Mouse (Mus musculus) thymus, adult 18-20 months (tissue): Measurements from ENCODE around the gene Tubgcp2.

Experiments used
- DNase-seq, 2 experiments: peaks; one replicate each; pipeline ENCODE4 v3.0.0; 2022; ENCODE audit warnings: mixed read lengths in 2 of 2

Gene Tubgcp2

DNA sequence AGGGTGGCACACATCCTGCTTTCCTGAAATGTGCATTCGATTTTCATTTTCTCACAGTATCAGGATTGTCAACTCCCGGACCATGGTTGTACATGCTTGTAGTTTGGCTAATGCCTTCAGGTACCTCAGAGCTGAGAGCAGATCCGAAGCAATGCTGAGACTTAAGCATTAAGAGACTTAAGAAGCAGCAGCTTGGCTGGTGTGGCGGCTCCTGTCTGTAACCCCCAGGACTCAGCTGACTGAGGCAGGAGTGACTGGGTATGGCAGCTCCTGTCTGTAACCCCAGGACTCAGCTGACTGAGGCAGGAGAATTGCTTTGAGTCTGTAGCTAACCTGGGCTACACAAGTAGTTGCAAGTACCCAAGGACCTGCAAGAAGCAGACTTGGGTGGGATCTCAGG lies 9.1 kb upstream of the Tubgcp2 start:
- DNase-seq, result no peak

DNA sequence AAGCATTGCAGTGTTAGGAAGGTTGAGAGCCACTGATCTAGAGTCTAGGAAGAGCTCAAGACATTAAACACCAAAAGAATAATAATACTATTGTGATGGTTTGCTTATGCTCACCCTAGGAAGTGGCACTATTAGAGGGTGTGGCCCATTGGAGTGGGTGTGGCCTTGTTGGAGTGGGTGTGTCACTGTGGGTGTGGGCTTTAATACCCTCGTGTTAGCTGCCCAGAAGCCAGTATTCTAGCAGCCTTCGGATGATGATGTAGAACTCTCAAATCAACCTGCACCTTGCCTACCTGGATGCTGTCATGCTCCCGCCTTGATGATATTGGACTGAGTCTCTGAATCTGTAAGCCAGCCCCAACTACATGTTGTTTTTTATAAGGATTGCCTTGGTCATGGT lies 6.3 kb upstream of the Tubgcp2 start:
- no peak for DNase-seq

DNA sequence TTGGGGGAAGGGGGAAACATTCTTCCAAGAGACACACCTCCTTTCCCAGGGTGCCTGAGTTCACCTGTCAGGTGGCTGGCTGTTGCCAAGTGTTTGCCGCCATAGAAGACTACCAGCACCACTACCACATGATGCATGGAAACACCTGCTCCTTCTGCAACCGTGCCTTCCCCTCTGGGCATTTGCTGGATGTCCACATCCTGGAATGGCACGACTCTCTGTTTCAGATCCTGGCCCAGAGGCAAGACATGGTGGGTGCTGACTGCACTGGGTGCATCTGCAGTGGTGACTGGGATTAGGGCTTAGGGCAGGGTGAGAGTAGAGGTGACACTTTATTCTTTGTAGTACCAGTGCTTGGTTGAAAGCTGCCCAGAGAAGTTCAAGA lies 694 bp upstream of the Tubgcp2 start:
- no peak for DNase-seq

DNA sequence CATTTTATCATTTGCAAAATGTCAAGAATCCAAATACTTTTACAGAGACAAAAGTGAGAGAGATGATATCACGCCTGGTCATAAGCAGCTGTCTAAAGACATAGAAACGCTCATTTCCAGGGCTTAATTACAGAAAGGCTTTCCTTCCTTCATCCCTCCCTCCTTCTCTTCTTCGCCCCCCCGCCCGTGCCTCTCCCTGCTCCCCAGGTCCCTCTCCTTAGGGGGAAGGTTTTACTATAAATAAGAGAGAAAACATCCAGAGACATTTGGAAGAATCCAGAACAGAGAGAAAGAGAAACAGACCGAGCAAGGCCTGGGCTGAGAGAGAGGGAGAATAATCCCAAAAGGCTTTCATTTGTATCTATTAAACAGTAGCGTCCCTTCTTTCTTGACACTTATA lies 1.0 kb downstream of the Tubgcp2 start:
- DNase-seq, result no peak

DNA sequence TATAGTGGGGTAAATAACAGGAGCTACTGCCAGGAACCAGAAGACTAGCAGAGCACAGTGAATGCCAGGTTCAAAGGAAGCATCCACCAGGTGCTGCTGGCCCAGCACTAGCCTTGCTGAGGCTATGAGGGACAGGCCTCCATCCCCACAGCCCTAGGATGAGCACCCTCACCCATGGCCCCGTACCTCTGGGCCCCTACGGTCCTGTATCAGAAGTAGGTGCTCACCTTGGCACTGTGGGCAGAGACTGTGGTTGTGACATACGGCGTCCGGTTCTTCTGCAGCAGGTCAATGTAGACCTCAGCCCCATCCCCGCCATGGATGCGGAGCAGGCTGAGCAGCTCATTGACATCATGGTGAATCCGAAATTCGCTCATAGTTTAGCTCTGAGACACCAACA lies 3.1 kb downstream of the Tubgcp2 start:
- DNase-seq, result no peak

DNA sequence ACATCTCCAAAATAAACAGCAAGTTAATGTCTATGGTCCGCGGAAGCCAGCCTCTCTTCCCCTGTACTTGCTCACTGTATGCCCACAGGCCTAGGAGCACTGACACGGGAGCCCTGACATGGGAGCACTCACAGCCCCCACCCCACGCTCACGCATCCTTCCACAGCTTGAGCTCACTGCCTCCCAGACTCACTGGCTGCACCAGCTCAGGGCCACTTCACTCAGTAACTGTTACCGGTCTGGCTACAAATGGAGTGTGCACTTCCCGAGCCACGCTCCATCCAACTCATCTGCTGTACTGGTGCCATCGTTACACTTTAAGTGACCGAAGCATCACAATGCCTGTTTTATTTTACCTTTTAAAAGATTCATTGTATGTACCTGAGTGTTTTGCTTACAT lies 4.1 kb downstream of the Tubgcp2 start:
- DNase-seq, result no peak

DNA sequence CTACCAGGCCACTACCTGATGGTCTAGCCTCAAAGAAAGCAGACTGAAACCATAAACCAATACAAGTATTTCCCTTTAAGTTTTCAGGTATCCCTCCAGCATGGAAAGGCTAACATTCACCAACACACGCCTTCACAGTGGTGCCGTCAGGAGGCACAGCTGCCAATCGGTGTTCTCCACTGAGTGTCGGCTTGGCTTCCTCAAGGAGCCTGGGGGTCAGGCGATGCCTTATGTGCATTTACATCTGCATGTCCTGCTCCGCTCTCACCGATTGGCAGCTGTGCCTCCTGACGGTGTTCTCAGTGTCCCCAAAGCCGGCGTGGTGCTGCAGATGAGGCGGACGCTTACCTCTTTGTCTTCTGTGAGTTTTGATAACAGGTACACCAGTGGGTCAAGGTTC lies 4.7 kb downstream of the Tubgcp2 start:
- DNase-seq, result no peak

DNA sequence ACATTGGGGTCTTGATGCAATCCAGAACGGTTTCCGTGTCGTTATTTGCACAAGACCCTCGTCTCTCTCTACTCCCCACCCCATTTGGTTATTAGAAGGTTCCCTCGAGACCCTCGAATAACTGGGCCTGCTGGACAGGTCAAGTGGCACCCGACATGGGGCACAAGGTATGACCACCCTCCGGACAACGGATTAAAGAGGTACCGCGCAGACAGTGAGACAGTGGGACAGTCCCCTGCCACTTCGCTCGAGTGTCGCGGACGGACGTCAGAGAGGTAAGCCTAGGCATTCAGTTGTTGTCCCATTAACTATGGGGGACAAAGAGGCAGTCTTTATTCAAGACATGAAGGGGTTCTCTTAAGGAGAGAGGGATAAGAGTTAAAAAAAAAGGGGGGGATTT lies 25.1 kb downstream of the Tubgcp2 start:
- no peak for DNase-seq

DNA sequence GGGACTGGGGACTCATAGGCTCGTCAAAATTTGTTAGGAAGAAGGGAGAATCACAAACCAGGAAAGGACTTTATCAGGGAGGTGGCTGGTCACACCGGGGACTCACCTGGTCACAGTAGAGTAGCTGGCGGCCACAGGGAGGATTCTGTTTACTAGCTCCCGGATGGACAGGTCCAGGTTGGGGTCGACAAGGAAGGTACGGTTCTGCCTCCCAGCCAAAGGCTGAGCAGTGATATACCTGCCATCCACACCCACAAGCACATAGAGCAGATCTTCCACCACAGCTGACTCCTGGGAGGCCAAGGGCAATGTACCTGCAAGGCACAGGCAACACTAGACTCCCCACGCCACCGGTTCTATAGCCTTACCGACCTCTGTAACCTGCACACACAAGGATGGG lies 28.7 kb downstream of the Tubgcp2 start:
- no peak for DNase-seq

DNA sequence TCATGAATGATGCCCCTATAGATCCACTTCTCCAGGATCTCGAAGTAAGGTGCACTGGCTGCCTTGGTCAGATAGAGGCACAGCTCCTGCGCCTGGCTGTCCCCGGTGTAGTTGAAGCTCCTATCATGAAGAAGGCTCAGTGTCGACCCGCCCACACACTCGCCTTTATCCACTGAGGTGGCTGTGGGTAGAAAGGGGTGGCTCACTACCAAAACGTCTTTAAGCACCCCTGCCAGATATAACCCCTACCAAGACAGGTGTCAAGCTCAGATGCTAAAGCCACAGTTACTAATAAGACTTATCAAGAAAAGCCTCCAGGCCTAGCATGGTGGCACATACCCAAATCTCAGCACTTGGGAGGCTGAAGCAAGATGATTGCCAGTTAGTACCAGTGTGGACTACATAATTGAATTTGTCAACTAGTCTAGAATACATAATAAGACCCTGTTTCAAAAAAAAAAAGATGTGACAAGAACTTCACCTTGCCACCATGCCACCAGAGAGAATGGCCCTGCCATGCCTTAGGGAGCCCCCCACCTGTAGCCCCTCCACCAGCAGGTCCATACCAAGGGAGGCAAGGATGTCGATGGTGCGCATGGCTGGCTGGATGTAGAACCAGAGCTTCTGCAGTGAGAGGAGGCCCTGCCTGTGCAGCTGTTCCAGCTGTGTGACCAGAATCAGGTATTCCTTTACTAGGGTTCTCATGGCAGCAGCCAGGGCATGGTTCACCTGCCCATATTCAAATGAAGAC lies 29.4 kb downstream of the Tubgcp2 start:
- DNase-seq, result no peak

DNA sequence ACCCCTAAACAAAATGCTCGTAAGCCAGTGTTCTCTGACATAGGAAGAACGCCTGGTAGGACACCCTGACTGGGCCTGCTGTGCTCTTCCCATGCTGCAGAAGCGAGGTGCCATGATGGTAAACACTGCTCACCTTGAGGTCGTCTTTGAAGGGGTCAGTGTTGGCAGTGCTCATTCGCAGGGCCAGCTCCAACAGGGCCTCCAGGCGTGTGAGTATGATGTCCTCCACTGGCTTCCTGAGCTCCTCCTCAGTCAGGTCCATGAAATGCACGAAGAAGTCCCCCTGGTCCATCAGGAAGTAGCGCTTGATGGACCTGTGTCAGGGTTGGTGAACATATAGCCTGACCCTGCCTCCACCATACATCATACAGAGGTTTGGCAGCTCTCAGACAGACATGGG lies 31.8 kb downstream of the Tubgcp2 start:
- no peak for DNase-seq

DNA sequence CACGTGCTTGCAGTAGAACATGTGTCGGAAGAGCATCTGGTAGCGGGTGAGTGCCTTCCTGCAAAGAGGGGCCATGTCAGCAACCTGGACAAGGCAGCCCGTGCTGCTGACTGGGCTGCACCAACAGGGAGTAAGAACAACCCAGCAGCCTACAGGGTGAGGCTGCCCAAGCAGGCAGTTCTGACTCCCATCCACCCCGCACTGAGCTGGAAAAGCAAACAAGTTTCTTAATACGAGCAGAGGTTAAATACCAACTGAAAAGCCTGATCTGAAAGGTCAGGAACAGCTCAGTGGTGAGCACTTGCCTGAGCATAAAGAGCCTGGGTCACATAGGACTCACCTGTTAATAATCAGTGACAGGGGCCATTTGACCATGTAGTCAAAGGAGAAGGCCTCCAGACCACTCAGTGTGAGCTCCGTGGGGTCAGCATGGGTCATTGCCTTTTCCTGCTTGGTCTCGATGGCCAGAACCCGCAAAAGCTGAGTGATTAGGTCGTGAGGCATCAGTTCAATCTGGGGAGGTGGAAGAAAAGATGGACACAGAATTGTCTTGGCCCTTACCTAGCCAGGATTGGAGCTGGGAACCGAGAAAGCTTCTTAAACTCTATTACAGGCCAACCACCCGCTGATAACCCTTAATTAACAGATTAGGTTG lies 35.3 kb downstream of the Tubgcp2 start:
- DNase-seq, result no peak

DNA sequence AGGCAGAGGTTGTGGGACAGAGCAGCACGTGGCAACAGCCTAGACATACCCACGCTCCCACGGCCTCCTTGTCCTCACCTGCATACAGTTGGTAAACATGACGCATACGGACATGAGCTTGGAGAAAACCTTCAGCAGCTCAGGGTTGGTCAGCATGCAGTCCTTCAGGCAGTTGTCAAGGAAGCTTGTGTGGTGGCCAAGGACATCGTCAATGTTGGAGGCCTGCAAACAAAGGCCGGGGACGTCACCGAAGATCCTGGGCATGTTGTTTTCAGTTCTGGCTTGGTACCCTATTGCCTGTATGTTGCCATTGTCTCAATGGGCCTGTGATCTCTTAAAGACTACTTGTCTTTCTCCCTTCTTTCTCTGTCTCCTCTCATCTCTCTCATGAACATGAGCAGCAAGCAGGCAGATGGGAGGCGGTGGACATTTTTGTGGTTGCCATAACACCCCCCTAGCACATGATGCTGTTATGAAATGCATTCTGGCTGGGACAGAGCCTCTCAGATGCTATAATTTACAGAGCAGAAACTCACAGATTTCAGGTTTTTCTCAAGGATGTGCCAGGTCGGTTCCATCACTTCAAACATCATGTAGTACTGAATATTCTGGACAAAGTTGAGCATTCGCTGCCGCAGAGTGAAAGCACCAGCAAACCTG lies 37.6 kb downstream of the Tubgcp2 start:
- no peak for DNase-seq

DNA sequence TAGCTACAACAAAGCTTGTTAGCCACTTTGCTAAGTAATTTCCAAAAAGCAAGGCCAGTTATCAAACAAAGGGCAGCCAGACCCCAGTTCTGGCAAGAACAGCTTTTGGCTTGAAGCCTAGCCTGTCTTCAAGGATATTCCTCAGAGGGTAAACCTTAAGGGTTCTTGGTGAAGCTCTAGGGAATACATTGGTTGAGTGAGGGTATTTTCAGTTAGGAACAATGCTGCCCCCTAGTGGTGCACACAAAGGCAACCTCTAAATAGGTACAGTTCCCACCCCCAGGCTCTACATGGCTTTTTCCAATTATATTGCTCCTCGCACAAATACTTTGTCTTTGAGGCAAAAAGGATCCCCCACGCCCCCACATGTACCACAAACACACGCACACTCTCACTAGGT lies 41.8 kb downstream of the Tubgcp2 start:
- no peak for DNase-seq

DNA sequence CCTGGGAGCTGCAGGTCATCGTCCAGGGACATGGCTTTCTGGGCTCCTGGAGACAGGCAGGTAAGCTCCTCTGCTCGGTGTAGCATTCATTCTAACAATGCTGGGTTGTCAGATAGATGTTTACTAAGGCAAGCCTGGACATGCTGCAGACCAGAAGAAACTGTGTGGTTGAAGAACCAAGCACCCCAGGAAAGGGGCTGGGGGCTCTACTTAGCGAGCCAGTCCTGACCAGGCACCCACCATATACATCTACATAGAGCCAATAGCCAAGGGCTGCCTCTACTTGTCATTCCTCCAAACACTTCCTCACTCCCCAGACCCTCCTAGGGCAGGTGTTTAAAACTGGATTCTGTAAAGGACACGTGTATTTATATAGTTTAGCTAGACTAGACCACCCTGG lies 42.3 kb downstream of the Tubgcp2 start:
- DNase-seq, result no peak

DNA sequence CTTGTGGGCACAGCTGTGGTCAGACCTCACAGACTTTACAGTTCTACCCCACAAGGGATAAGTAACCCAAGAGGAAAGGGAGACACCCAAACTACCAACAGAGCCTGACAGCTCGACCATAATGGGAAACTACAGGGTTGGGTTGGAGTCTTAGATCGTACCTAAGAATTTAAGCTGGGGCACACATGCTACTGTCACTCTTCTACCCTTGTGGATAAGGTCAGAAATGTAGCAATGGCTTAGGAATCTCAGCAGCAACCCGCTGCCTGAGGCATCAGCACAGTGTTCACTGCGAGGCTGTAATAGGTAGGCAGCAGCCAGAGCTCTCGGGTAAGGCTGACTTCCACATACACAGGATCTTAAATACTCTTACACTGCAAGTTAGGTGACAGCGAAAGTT lies 42.9 kb downstream of the Tubgcp2 start:
- DNase-seq, result no peak

DNA sequence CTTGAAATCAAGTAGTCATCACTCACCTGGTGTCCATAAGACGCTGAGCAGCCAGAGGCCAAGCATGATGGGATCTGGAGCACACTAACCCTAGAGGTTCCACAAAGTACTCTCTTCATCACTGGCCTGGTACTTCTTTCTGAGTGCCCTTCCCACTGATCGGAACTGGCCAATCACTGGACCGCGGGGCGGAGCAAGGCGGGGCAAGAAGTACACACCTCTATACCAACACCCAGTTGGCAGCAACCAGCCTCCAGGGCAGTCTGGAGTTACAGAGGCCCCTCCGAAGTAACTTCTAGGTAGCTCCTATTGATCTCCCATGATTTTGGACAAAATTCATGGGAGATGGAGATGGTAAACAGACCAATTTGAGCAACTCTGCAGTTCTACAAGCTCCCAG lies 44.1 kb downstream of the Tubgcp2 start, which contains the start of gene Adam8:
Gene Adam8 (minus strand): TSS at position 157 of the 400 bp plus-strand sequence.
- no peak for DNase-seq

DNA sequence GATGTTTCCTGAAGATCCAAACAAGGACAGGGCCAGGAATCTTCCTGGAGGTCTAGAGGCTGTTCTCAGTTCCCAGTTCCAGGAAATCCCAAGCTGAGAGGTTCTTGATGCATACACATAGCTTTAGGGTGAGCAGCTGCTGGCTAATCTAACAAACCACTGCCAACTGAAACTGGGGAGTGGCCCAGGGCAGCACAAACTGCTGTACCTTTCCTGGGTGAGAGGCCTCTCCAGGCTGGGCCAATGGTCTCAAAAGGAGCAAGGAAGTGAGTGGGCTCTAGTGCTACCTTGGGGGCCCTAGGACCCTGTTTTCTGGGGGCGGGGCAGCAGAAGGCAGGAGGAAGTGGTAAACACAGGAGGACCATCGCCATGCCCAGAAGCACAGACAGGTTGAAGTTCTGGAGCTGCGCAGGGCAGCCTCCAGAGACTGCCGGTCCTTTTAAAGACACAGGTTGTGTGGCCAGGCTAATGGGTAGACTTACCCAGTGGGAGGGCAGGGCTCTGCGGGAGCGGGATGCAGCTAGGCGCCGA lies 45.5 kb downstream of the Tubgcp2 start:
- DNase-seq, result no peak

DNA sequence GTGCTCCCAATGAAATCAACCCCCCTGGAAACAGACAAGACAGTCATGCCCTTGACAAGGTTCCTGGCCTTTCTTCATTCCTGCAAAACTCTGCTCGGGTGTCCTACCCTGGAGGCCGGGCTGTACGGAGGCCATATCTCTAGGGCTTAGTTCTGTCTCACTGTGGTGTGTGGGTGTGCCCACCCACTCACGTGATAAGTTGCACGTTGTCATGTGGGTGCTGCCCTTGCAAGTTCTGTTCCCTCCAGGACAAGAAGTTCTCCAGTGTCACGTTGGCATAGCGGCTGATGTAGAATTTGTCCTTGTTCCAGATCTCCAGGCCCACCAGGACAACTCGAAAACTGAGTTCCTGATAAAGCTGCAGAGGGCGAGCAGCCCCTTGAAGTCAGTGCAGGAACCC lies 48.2 kb downstream of the Tubgcp2 start:
- DNase-seq, result no peak

DNA sequence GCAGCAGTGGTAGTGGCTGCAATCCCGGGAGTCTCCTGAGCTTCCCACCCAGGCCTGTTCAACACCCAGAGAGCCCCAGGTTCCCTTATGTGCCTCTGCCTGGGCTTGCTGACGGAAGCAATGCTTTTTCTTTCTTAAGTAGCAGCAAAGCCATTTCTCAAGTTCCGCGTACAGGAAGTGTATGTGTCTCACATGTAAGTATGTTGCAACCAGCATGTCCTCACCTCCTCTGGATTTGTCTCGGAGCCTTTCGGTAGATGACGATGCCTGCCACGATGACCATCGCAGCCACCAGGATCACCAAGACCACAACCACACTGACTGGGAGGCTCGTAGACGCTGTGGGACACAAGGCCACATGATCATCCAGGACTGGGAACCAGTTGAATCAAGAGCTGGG lies 52.0 kb downstream of the Tubgcp2 start:
- DNase-seq, result no peak

DNA sequence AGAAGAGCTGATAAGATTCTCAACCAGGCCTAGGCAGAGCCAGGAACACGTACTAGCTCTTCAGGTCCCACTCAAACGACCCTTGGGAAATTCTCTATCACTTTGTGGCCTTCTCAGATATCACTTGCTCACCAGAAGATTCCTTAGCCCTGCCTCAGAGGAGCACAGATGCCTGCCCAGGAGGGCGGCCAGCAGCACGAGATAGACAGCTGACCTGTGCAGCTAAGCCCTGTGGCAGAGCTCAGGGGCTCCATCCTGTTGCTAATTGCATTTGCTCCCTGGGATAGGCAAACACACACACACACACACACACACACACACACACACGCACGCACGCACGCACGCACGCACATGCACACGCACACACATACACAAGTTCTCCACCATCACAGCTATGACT lies 54.4 kb downstream of the Tubgcp2 start:
- no peak for DNase-seq

DNA sequence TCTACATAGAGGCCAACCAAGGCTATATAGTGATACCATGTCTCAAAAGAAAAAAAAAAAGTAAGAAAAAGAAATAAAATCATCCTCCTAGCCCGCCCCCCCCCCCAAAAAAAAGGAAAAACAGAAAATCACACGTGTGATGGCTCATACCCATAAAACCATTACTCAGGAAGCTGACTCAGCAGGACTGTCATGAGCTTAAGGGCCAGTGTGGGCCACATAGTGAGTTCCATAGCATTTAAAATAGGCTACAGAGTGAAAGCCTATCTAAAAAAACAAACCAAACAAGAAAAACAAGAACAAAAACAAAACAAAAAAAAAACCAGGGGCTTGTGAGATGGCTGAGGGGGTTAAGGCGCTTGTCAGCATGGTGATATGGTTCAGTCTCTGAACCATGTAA lies 55.7 kb downstream of the Tubgcp2 start:
- DNase-seq, result no peak

DNA sequence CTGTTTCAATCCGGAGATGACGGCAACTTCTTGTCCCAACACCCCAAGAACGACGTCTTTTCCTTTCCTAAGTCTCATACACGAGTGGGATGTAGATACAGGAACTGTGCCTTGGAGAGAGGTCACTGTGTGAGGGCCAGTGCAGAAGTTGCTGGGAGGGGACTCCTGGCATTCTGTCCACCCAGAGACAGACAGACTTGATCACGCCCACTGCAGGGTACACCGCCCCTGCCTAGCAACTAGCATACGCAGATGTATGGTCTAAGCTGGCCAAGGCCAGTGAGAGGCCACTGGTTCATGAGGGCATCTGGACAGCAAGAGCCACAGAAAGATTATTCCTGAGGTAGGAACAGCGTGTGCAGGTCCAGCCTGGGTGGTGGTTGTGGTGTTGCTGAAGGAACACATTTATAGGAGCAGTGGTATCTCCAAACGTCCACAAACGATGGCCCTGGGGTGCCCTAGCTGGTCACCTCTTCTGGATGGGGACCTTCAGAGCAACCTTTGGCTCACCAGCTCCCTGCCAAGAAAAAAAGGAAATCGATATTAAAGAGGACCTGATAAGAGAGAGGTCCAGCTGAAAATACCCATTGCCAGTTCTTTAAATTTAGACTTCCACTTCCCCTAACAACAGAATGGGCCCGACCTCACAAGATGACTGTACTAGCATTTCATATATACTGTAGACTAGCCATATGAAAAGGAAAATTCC lies 57.3 kb downstream of the Tubgcp2 start:
- no peak for DNase-seq
